Mouse (Mus musculus) small intestine, adult 2 months (tissue): ENCODE measurements around the gene Gm27029.

Experiments used
- CTCF ChIP-seq: fragments of 200-500 bp; IDR thresholded peaks from 2 replicates; pipeline ENCODE4 v1.5.1; 2012; ENCODE audit warnings: low read depth, mild to moderate bottlenecking, control low read depth, inconsistent platforms, low read length, moderate library complexity, mixed read lengths; ENCODE audit not compliant: insufficient replicate concordance, insufficient read length; ENCODE audit errors: extremely low read depth
- POLR2A ChIP-seq: fragments of 200-500 bp; IDR thresholded peaks from 2 replicates; pipeline ENCODE4 v1.6.1; 2012; ENCODE audit warnings: low read depth, mild to moderate bottlenecking, control low read depth, inconsistent platforms, low read length, moderate library complexity

GRCm38 (mm10) chr11:101446319-101446718 is 21.7 kb upstream of the Gm27029 start:
- TF ChIP-seq CTCF (no peak), POLR2A (no peak)
